Mouse (Mus musculus) lung, postnatal 14 days (tissue): Measurements from ENCODE around the gene Tcf12.
A peak's percentile ranks its signal among the peaks of the same experiment; 100 is the strongest.

Experiments
- DNase-seq: peaks from one replicate; pipeline ENCODE4 v3.0.0; 2021

The Tcf12 gene

GRCm38 (mm10) chr9:72111622-72112550, at the start of gene Tcf12:
Gene Tcf12, minus strand, starts transcription at chr9:72111871.
- DNase-seq: peak; percentile 85

DNA sequence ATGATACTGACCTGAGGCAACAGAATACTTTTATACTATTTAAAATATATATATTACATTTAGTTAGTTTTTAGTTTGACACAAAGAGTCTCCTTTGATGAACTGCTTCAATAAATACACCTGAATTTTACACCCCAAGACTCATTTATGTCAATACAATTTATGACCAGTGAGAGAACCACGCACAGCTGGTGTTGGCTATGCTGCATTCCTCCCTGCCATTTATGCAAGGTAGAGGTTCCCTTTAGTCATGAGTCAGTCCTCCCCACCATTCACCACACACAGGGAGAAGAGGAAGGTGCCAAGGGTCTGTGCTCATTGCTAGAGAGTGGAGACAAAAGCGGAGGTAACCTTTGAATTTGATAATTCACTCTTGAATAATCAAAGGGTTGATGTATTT, 46.7 kb upstream of the Tcf12 start:
- DNase-seq: no peak

DNA sequence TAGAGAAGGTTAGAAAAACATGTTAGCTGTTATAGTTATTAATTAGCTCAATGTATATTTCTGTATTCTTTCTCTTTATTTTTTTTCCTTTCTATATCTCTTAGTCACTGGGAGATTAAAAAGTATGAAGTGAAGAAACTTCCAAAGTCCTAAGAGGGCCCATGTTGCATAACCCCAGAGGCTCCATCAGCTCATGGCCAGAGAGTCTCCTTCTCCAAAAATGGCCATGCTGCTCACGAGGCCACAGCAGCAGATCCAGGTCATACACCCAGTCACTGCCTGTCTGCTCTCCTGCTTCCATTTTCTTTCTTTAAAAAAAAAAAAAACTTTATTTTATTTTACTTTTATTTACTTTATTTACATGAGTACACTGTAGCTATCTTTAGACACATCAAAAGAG, 45.4 kb upstream of the Tcf12 start:
- no peak for DNase-seq

- DNase-seq: no peak
Observed at GRCm38 (mm10) chr9:72155250-72156138, 43.8 kb upstream of the Tcf12 start.

DNA sequence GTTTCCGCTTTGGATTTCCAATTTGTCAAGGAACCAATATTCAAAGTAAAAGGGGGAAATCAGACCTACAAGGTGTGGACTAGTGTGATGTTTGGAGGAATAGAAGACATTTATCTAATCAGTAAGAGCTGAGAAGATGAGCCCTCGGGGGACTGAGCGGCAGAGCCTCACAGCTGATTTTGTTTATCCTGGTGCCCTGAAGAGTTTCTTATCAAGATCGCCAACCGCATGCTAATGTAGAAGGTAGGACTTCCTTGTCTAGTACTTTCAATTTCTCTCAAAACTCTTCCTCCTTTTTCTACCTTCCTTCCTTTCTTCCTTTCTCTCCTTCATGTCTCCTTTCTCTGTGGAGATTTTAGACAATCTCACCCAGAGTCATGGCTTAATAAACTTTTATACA, 32.5 kb upstream of the Tcf12 start:
- DNase-seq: no peak

GRCm38 (mm10) chr9:72137899-72138298, 26.2 kb upstream of the Tcf12 start:
- no peak for DNase-seq

DNA sequence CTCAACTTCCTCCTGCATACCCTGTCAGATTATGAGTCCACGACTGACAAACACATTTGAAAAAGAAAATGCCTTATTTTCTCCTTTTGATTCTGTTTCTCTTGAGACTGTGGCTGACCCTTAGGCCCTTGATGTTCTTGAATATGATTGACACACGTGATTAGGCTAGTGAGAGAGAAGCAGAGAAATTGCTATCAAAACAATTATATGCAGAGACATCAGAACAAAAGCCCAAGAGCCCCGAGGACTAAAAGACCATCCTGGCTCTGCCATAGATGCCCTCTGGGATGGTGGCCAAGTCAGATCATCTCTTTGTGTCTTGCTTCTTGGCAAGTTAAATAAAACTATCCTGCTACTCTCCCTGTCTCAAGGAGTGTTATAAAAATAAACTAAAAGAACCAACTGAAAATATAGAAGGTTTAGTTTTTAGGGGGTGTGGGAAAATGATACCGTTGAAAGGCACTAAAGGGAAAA, 22.1 kb upstream of the Tcf12 start:
- no peak for DNase-seq

- DNase-seq: peak; percentile 91
Observed at GRCm38 (mm10) chr9:72133089-72133771, 21.6 kb upstream of the Tcf12 start.

DNA sequence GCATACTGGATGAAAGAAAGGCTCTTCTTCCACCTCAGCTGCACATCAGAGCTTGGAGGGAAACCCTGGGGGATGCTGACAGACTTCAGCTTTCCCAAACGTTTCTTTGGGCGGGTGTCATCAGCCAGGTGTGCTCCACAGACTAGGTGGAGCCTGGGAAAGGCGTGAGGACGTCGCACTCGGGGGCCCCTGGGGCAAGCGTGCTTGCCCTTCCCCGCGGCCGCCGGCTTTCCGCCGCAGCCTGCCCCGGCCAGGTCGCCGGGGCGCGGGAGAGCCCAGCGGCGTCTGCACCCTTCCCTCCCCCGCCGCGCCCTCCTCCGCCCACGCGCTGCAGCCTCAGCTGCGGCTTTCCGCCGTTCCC, 21.0 kb upstream of the Tcf12 start:
- no peak for DNase-seq

- DNase-seq: no peak
Observed at GRCm38 (mm10) chr9:72129884-72130283, 18.2 kb upstream of the Tcf12 start.

DNA sequence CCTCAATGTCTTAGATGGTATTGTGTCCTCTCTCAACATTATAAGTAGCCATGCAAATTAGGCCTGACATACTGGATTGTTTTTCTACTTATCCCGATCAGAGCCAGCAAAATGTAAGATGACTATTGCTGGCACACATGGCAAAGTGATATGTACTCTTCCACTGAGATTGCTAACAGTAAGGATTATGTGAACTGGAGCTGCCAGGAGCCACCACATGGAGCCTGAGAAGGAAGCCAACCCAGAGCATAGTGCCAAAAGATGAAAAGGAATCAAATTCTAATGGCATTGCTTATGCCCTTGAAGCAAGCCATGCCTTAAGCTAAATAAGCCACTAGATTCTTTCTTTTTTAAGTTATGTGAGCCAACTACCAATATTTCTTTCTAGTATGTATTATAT, 13.8 kb upstream of the Tcf12 start:
- no peak for DNase-seq

- no peak for DNase-seq
Observed at GRCm38 (mm10) chr9:72118490-72118889, 6.8 kb upstream of the Tcf12 start.

GRCm38 (mm10) chr9:72111004-72111621, 558 bp downstream of the Tcf12 start:
- DNase-seq: peak; percentile 67

DNA sequence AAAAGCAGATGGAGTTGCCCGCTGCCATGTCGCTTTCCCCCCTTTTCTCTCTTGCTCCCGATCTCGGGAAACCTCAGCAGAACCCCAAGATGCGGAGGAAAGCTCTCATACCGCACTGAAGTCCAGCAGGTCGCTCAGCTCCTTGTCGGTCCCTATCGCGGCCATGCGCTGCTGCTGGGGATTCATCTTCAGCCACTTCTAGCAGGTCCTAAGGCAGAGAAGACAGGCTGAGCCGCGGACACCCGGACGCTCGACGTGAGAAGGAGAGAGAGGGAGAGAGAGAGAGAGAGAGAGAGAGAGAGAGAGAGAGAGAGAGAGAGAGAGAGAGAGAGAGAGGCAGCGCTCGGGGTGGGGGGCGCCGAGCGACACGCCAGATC, 1.1 kb downstream of the Tcf12 start:
- peak; percentile 46 for DNase-seq

- DNase-seq: no peak
Observed at GRCm38 (mm10) chr9:72103471-72103870, 8.2 kb downstream of the Tcf12 start.

DNA sequence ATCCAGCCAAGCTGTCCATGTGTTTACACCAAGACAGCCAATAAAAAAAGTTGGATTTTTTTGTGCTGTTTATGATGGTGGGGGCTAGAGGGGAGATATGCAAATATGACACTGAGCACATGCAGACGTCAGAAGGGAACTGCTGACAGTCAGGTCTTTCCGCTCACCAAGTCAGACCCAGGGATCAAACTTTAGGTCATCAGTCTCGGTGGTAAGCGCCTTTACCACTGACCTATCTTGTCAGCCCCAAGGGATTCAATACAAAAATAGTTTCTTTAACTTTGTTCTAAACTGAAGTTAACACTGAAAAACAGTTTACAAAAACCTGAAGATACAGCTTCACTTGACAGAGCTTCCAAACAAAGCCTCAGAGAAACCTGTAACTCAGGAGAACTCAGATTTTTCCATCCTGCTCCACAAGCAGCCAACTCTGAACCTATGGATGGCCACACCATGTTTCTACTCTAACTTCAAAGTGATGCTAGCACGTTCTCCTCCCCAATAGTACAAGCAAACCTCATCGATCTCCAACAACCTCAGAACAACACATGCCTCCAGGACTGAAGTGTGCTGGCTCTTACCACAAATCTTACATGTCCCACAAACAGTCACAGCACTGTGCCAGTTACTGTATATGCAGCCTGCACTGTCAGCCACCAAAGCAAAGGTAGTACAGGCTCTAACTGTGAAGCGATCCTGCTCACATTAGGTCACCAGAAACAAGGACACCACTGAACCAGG, 11.6 kb downstream of the Tcf12 start:
- DNase-seq: no peak

DNA sequence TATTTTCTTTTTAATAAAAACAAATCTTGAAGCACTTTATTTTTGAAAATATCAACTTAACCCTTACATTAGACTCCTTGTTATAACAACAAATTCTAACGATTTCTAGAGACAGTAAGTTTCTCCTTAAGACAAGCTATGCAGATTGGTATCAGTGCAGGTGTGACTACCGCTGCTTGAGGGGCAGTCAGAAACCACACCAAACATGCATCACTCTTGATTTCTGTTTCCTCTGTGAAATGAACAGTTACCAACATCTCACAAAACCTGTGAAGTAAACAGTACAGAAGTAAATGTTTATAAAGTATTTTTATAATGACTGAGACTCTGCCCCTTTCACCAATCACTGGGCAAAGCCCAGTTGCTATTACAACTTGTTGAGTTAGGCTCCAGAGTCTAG, 13.6 kb downstream of the Tcf12 start:
- DNase-seq: no peak

GRCm38 (mm10) chr9:72097083-72097482, 14.6 kb downstream of the Tcf12 start:
- DNase-seq: no peak

DNA sequence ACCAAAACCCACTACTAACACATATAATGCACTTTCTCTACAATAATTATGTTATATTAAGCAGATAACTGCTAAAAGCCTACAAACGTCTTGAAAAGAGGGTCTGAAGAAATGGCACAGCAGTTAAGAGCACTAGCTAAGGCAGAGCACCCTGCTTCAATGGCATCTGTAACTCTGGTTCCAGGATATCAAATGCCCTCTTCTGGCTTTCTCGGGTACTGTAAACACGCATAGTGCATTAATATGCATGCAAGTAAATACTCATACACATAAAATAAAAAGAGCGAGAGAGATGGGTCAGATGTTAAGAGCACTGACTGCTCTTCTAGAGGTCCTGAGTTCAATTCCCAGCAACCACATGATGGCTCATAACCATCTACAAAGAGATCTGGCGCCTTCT, 17.0 kb downstream of the Tcf12 start:
- DNase-seq: no peak

- DNase-seq: no peak
Observed at GRCm38 (mm10) chr9:72092191-72092590, 19.5 kb downstream of the Tcf12 start.

DNA sequence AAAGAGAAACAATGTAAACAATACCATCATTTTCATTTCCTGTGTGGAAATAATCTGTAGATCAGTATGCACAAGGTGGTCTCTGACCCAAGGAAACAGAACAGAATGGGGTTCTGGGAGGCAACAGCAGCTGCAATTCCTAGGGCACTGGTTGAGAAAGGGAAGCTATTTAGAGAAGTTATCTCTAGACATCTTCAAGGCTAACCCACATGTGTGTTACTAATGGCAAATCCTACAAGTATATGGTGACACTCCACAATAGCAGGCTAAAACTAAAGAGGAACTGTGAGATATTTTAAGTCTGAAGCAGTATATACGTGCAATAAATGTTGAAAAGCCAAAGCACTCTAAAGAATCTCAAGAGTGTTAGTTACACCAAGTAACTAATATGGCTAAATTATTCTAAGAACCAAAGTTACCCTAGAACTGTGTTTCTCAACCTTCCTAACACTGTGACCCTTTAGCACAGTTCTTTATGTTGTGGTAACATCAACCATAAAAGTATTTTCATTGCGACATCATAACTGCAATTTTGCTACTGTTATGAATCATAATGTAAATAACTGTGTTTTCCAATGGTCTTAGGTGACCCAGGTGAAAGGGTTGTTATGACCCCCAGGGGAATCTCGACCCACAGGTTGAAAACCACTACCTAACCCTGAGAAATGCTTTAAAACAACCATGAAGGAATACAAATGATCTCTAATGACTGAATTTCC, 22.6 kb downstream of the Tcf12 start:
- no peak for DNase-seq
